In genomic region chr3:27475899-27476298, GRCm38 (mm10) we compare ENCODE assay signal across 21 mouse cellular contexts.
"Had no signal": no experiment of that assay in that cellular context is flagged by ENCODE, and none has a peak within 500 bp of the region (broad histone marks: within the 10 kb centered on the region; RNA-seq: fewer than 3 reads in every experiment).

No protein-coding gene starts in this region.

- H3K9me3 ChIP-seq: intestine, embryonic 15.5 days; limb, embryonic 10.5 days; limb, embryonic 13.5 days; liver, embryonic 12.5 days; liver, embryonic 15.5 days; neural tube, embryonic 13.5 days; stomach, embryonic 15.5 days had no signal

- H3K4me3 ChIP-seq: intestine, embryonic 15.5 days; limb, embryonic 10.5 days; limb, embryonic 13.5 days; liver, embryonic 12.5 days; liver, embryonic 15.5 days; myocyte; neural tube, embryonic 13.5 days; stomach, embryonic 15.5 days had no signal

- H3K4me2 ChIP-seq: intestine, embryonic 15.5 days; limb, embryonic 13.5 days; liver, embryonic 12.5 days; liver, embryonic 15.5 days; neural tube, embryonic 13.5 days; stomach, embryonic 15.5 days had no signal

- DNase-seq: kidney, adult 18-20 months; kidney, adult 9 months; kidney, postnatal 14 days; kidney, postnatal 4 days; layer of hippocampus, postnatal 36 days; liver; lung, adult 18-20 months; midbrain, embryonic 14.5 days; retina, postnatal 1 day; right cerebral cortex, postnatal 25 days; spleen, adult 18-20 months; thymus, postnatal 25 days had no signal

- ATAC-seq: intestine, embryonic 15.5 days; liver, embryonic 12.5 days had no signal

- H3K27ac ChIP-seq: intestine, embryonic 15.5 days; limb, embryonic 10.5 days; limb, embryonic 13.5 days; liver, embryonic 12.5 days; liver, embryonic 15.5 days; macrophage; neural tube, embryonic 13.5 days; stomach, embryonic 15.5 days had no signal

- H3K4me1 ChIP-seq: limb, embryonic 10.5 days; liver, embryonic 12.5 days; liver, embryonic 15.5 days; neural tube, embryonic 13.5 days; stomach, embryonic 15.5 days had no signal

- H3K27me3 ChIP-seq: intestine, embryonic 15.5 days; limb, embryonic 13.5 days; liver, embryonic 12.5 days; liver, embryonic 15.5 days; neural tube, embryonic 13.5 days; stomach, embryonic 15.5 days had no signal

- H3K9ac ChIP-seq: intestine, embryonic 15.5 days; limb, embryonic 13.5 days; liver, embryonic 12.5 days; liver, embryonic 15.5 days; neural tube, embryonic 13.5 days; stomach, embryonic 15.5 days had no signal
